In genomic region chr7:132776338-132777111, GRCm38 (mm10) we compare ENCODE assay signal across 10 mouse cellular contexts. TPM values are rescaled to one million over a fixed set of nuclear protein-coding genes. Genes with fewer than 3 reads are reported as not detected.
DNase-seq lines count a peak whose midpoint lies in the region; ATAC-seq lines count a peak whose summit lies in the region.
"Had no signal": no experiment of that assay in that cellular context is flagged by ENCODE, and none has a peak within 500 bp of the region (broad histone marks: within the 10 kb centered on the region; RNA-seq: fewer than 3 reads in every experiment).

No protein-coding gene starts in this region.

- 82% methylated on average over 7 of the region's 7 CpGs for whole genome bisulfite sequencing in kidney, embryonic 15.5 days
- WGBS in hindbrain, embryonic 14.5 days, result 85% methylated on average over 7 of the region's 7 CpGs

- no peak overlapping the region for H3K4me3 ChIP-seq in kidney, embryonic 15.5 days (replicated peaks)
- H3K4me3 ChIP-seq in erythroblast, embryonic 14.5 days (replicated peaks), result peak overlapping the region; percentile 70
- H3K4me3 ChIP-seq in megakaryocyte, embryonic 14.5 days (replicated peaks), result peak overlapping the region; percentile 47
- no peak overlapping the region for H3K4me3 ChIP-seq in hindbrain, embryonic 14.5 days (replicated peaks; ENCODE audit: low read length)
- H3K4me3 ChIP-seq: forebrain, embryonic 13.5 days; limb, embryonic 13.5 days had no signal

- peak; percentile 67 to 78 for DNase-seq in kidney, adult 8-10 months
- DNase-seq in adrenal gland, adult 2 months, result peak; percentile 92
- no peak for DNase-seq in hindbrain, embryonic 14.5 days (ENCODE audit: low spot score)
- no peak for DNase-seq in Muller cell, postnatal 12 days (ENCODE audit: inconsistent ontology term)
- no peak for DNase-seq in cerebellum, adult 18-20 months

- no peaks in the 10 kb centered on the region for H3K9me3 ChIP-seq in kidney, embryonic 15.5 days (replicated peaks)
- no peaks in the 10 kb centered on the region for H3K9me3 ChIP-seq in erythroblast, embryonic 14.5 days (ENCODE audit: control insufficient read depth, low read length)
- no peaks in the 10 kb centered on the region for H3K9me3 ChIP-seq in megakaryocyte, embryonic 14.5 days
- no peaks in the 10 kb centered on the region for H3K9me3 ChIP-seq in hindbrain, embryonic 14.5 days (ENCODE audit: control insufficient read depth, low read length)
- H3K9me3 ChIP-seq: forebrain, embryonic 13.5 days; limb, embryonic 13.5 days had no signal

- no peaks in the 10 kb centered on the region for H3K27me3 ChIP-seq in kidney, embryonic 15.5 days
- H3K27me3 ChIP-seq in erythroblast, embryonic 14.5 days (ENCODE audit: control insufficient read depth), result no peaks in the 10 kb centered on the region
- H3K27me3 ChIP-seq in megakaryocyte, embryonic 14.5 days (replicated peaks), result no peaks in the 10 kb centered on the region
- no peaks in the 10 kb centered on the region for H3K27me3 ChIP-seq in hindbrain, embryonic 14.5 days (ENCODE audit: control insufficient read depth, insufficient read depth, low read length)
- H3K27me3 ChIP-seq: forebrain, embryonic 13.5 days; limb, embryonic 13.5 days had no signal

- no peak overlapping the region for H3K9ac ChIP-seq in kidney, embryonic 15.5 days
- H3K9ac ChIP-seq in hindbrain, embryonic 14.5 days, result no peak overlapping the region
- H3K9ac ChIP-seq: forebrain, embryonic 13.5 days; limb, embryonic 13.5 days had no signal

- no peak overlapping the region for H3K4me2 ChIP-seq in kidney, embryonic 15.5 days
- no peak overlapping the region for H3K4me2 ChIP-seq in hindbrain, embryonic 14.5 days (replicated peaks)
- H3K4me2 ChIP-seq: forebrain, embryonic 13.5 days; limb, embryonic 13.5 days had no signal

- H3K4me1 ChIP-seq in kidney, embryonic 15.5 days, result peaks cover 29% of the 10 kb centered on the region
- H3K4me1 ChIP-seq in erythroblast, embryonic 14.5 days (ENCODE audit: control insufficient read depth), result peaks cover 98% of the 10 kb centered on the region
- H3K4me1 ChIP-seq in megakaryocyte, embryonic 14.5 days, result peaks cover 99% of the 10 kb centered on the region
- peaks cover 17% of the 10 kb centered on the region for H3K4me1 ChIP-seq in hindbrain, embryonic 14.5 days (replicated peaks; ENCODE audit: control insufficient read depth, insufficient read depth, low read length)

- ATAC-seq in kidney, embryonic 15.5 days (replicated peaks; ENCODE audit: low FRiP score), result no peak; the same call in 1 of the 2 replicates
- no peak for ATAC-seq in hindbrain, embryonic 14.5 days (ENCODE audit: low FRiP score)
- ATAC-seq: forebrain, embryonic 13.5 days had no signal

- H3K27ac ChIP-seq in kidney, embryonic 15.5 days, result no peak overlapping the region
- no peak overlapping the region for H3K27ac ChIP-seq in hindbrain, embryonic 14.5 days
- H3K27ac ChIP-seq: forebrain, embryonic 13.5 days; limb, embryonic 13.5 days had no signal

- peaks cover 41% of the 10 kb centered on the region for H3K36me3 ChIP-seq in kidney, embryonic 15.5 days
- peaks cover 82% of the 10 kb centered on the region for H3K36me3 ChIP-seq in erythroblast, embryonic 14.5 days (ENCODE audit: control insufficient read depth)
- H3K36me3 ChIP-seq in megakaryocyte, embryonic 14.5 days (replicated peaks; ENCODE audit: low read length), result peaks cover 98% of the 10 kb centered on the region
- H3K36me3 ChIP-seq in hindbrain, embryonic 14.5 days (replicated peaks; ENCODE audit: control insufficient read depth, insufficient read depth), result peaks cover 26% of the 10 kb centered on the region; the same call in 1 of the 2 replicates

RNA-seq across cellular contexts. Expression of gene Fam53b, which starts 37.2 kb away (rescaled TPM):
- polyA plus RNA-seq in kidney, embryonic 15.5 days (2015; fragmentation: Nextera tagmentation; extraction: Ambion mirVana), result 22.0 and 22.5 TPM in 2 replicates
- 10 to 100 TPM; 61.1 to 69.5 TPM for total RNA-seq in adrenal gland, adult 2 months (2021)
- polyA plus RNA-seq in adrenal gland, adult 2 months (2012; rRNA removed), result 97.5 and 140 TPM in 2 replicates
- 21.4 and 23.3 TPM in 2 replicates for polyA plus RNA-seq in erythroblast, embryonic 14.5 days (2012)
- polyA plus RNA-seq in megakaryocyte, embryonic 14.5 days (2012; ENCODE audit: insufficient read depth, low replicate concordance), result 22.1 and 77.4 TPM in 2 replicates
- 13.3 and 16.6 TPM in 2 replicates for polyA plus RNA-seq in hindbrain, embryonic 14.5 days (2014; fragmentation: Nextera tagmentation; extraction: Ambion mirVana)

Comparison
In these comparisons a context has a peak if more than half of its experiments do, and no peak if none do; other contexts are left out.
1. DNase-seq: peak in kidney, adult 8-10 months (2 of 2) and adrenal gland, adult 2 months (single experiment); none in hindbrain, embryonic 14.5 days (single experiment), Muller cell, postnatal 12 days (single experiment) and cerebellum, adult 18-20 months (0 of 2).
2. H3K4me3 ChIP-seq: peak in erythroblast, embryonic 14.5 days (single experiment) and megakaryocyte, embryonic 14.5 days (single experiment); none in kidney, embryonic 15.5 days (single experiment) and hindbrain, embryonic 14.5 days (single experiment).